Mouse (Mus musculus) stomach, embryonic 15.5 days (tissue): Measurements from ENCODE around the gene Rusc1. TPM values are rescaled to one million over a fixed set of nuclear protein-coding genes. Genes with fewer than 3 reads are reported as not detected.
"Not testable (repeated sequence)": the region's sequence is repeated elsewhere in the genome, so short reads cannot be mapped to it uniquely, and the experiment has no call there.

Source experiments
- ATAC-seq: fragments of 200-750 bp; cut with Nextera tagmentation; 2 replicates; pipeline ENCODE4 v1.8.0; 2017; ENCODE audit warnings: low read depth, moderate number of reproducible peaks, moderate TSS enrichment; ENCODE audit not compliant: insufficient read depth, low FRiP score
- H3K27ac ChIP-seq: fragments of 300-500 bp; sonication (generic); 2 replicates; pipeline ENCODE4 v1.5.1; 2015; ENCODE audit warnings: mild to moderate bottlenecking, inconsistent platforms
- H3K27me3 ChIP-seq: fragments of 300-500 bp; sonication (generic); replicated peaks from 2 replicates; pipeline ENCODE4 v1.6.1; 2015; ENCODE audit warnings: inconsistent platforms
- H3K36me3 ChIP-seq: fragments of 300-500 bp; sonication (generic); 2 replicates; pipeline ENCODE4 v1.6.1; 2015; ENCODE audit warnings: inconsistent platforms
- H3K4me1 ChIP-seq: fragments of 300-500 bp; sonication (generic); 2 replicates; pipeline ENCODE4 v1.6.1; 2015; ENCODE audit warnings: inconsistent platforms
- H3K4me2 ChIP-seq: fragments of 300-500 bp; sonication (generic); 2 replicates; pipeline ENCODE4 v1.6.1; 2015; ENCODE audit warnings: mild to moderate bottlenecking, inconsistent platforms
- H3K4me3 ChIP-seq: fragments of 300-500 bp; sonication (generic); replicated peaks from 2 replicates; pipeline ENCODE4 v1.5.1; 2015; ENCODE audit warnings: inconsistent platforms
- H3K9ac ChIP-seq: fragments of 300-500 bp; sonication (generic); 2 replicates; pipeline ENCODE4 v1.6.1; 2015; ENCODE audit warnings: inconsistent platforms
- H3K9me3 ChIP-seq: fragments of 300-500 bp; sonication (generic); 2 replicates; pipeline ENCODE4 v1.6.1; 2016; ENCODE audit warnings: inconsistent platforms
- WGBS: fragments of 180-500 bp; shearing (Covaris S2); methylation state at CpG from one replicate; pipeline ENCODE4 v1.1.7; 2015; 5-methylcytosine and 5-hydroxymethylcytosine counted together
- polyA plus RNA-seq: library from polyadenylated mRNA; unstranded; fragments of >200 nt; fragmentation: Nextera tagmentation; extraction: Ambion mirVana; gene quantifications from 2 replicates; pipeline ENCODE4 v1.2.1, GENCODE M21; 2015

Rusc1 gene
- polyA plus RNA-seq, 1 experiment from 2014 or later: 21.0 TPM

- WGBS: 17% methylated on average over 20 of the region's 20 CpGs
- peaks cover 15% of the 10 kb centered on the region; the same call in 1 of the 2 replicates for H3K36me3 ChIP-seq
- ATAC-seq: no peak
- H3K4me3 ChIP-seq: peak overlapping the region; percentile 63
- peak overlapping the region; percentile 100 for H3K4me2 ChIP-seq
- H3K4me1 ChIP-seq: peaks cover 29% of the 10 kb centered on the region
- no peaks in the 10 kb centered on the region for H3K9me3 ChIP-seq
- H3K9ac ChIP-seq: no peak overlapping the region; the same call in 1 of the 2 replicates
- peaks cover 6% of the 10 kb centered on the region; the same call in 1 of the 2 replicates for H3K27me3 ChIP-seq
- H3K27ac ChIP-seq: no peak overlapping the region
These were observed 1.2 kb downstream of the Rusc1 start for GRCm38 (mm10) chr3:89091811-89092508.

DNA sequence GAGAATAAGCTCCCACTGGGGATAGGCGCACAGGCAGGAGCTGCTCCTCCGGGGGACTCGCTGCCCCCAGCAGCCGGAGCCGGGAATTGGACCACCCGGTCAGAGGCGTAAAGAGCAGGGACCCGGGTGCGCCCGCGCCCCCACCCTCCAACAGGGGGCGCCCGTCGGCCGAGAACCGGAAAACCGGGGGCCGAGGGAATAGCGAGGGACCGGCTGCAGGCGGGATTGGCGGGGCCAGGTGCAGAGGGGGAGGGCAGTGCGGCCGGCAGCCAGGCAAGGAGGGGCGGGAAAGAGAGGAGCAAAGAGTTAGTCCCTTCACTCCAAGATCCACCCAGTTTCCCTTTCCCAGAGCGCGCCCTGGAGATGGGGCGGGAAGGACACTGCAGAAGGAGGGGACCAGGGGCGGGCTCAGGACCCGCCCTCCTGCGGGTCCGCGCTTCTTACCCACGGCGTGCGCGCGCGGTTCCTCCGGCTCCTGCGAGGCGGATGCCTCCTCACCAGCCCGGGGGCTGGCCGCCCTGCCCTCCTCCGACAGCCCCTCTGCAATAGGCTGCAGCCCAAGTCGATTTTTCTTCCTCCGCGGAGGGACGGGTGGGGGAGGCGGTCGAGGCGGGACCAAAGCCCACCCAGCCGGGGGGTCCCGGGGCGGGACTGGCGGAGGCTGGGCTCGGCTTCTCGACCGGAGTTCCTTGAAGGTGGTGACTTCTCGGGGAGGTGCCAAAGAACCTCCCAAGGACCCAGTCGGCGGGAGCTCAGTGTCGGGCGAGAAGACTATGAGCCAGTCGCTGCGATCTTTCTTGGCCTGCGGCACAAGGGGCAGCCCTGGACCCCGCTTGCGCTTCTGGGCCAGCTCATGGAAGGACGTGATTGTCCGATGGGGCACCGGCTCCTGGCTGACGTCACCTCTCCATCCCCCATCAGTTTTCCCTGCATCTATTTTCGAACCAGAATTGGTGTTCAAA is 2.1 kb downstream of the Rusc1 start:
- Histone ChIP-seq H3K27me3 (peaks cover 6% of the 10 kb centered on the region; the same call in 1 of the 2 replicates), H3K4me1 (peaks cover 29% of the 10 kb centered on the region), H3K4me2 (peak overlapping the region; percentile 100), H3K9me3 (no peaks in the 10 kb centered on the region), H3K4me3 (peak overlapping the region; percentile 63), H3K9ac (peak overlapping the region; percentile 55), H3K36me3 (peaks cover 10% of the 10 kb centered on the region; the same call in 1 of the 2 replicates), H3K27ac (peak overlapping the region; percentile 88)
- peak; percentile 67 for ATAC-seq
- under 1% methylated on average over 72 of the region's 74 CpGs for WGBS

GRCm38 (mm10) chr3:89089882-89090591 is 3.1 kb downstream of the Rusc1 start:
- Histone ChIP-seq H3K27ac (peak overlapping the region; percentile 88), H3K9me3 (no peaks in the 10 kb centered on the region), H3K4me3 (peak overlapping the region; percentile 63), H3K27me3 (peaks cover 6% of the 10 kb centered on the region; the same call in 1 of the 2 replicates), H3K4me1 (peaks cover 29% of the 10 kb centered on the region), H3K36me3 (peaks cover 12% of the 10 kb centered on the region; the same call in 1 of the 2 replicates), H3K4me2 (peak overlapping the region; percentile 100), H3K9ac (peak overlapping the region; percentile 55)
- WGBS: under 1% methylated on average over 40 of the region's 40 CpGs
- ATAC-seq: peak; percentile 82

DNA sequence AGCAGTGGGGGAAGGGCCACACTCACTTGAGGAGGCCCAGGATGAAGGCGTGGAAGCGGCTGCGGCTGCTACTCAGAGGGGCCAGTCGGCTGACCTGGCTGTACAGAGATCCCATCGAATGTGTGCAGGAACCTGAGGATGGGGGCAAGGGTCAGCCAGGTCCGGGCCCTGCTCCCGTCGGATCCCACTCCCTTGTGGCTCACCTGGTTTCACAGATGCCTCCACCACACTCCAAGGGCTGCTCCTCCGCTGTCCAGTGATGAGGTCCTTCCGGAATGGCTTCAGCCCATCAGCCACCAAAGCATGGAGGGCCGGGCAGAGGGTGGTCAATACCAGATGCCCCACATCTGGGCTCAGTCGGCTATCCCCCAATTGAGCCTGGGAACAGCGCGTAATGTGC is 4.1 kb downstream of the Rusc1 start:
- H3K36me3 ChIP-seq: 0 out of 2 replicates have a peak, but pooled peaks cover 5% of the 10 kb centered on the region
- 59% methylated on average over 14 of the region's 14 CpGs for WGBS
- H3K4me1 ChIP-seq: peaks cover 29% of the 10 kb centered on the region
- H3K9ac ChIP-seq: 0 out of 2 replicates have a peak overlapping the region, but pooled peaks have one; percentile 32
- H3K4me2 ChIP-seq: peak overlapping the region; percentile 100
- peaks cover 6% of the 10 kb centered on the region; the same call in 1 of the 2 replicates for H3K27me3 ChIP-seq
- ATAC-seq: no peak
- no peak overlapping the region for H3K27ac ChIP-seq
- peak overlapping the region; percentile 63 for H3K4me3 ChIP-seq
- no peaks in the 10 kb centered on the region for H3K9me3 ChIP-seq

DNA sequence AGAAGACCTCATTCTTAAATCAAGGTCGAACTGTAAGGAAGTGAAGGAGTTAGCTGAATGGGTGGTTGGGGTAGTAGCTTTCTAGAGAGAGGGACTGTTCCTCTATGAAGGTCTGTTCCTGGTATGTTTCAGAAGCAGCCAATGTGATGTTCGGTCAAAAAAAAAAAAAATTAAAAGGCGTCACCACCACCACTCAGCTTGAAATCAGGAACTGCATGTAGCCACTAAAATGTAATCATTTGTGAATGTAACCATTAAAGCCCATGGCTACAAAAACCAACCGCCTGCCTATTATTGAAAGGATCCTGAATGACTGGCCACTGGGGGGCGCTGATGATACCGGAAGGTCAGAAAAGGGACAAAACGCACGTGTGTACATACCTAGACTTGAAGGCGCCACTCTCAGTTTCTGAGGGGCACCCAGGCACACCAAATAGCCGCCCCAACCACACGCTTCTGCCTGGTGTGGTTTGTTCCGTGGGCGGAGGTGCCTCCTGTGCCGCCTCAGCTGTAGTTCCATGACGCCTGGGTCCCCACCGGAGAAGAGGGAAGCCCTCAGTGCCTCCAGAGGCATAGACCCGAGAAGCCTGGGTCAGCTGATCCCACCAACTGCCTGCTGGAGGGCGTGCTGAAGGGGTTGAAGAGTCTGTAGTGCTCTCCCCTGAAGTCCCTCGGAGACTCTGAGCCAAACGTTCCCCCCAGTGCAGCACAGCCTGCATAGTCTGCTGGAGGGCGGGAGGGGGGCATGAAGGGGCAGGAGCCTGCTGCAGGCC is 5.6 kb downstream of the Rusc1 start:
- Histone ChIP-seq H3K9me3 (no peaks in the 10 kb centered on the region), H3K9ac (no peak overlapping the region), H3K27me3 (peaks cover 6% of the 10 kb centered on the region; the same call in 1 of the 2 replicates), H3K27ac (no peak overlapping the region; the same call in 1 of the 2 replicates), H3K4me1 (peaks cover 25% of the 10 kb centered on the region), H3K4me3 (0 out of 2 replicates have a peak overlapping the region, but pooled peaks have one; percentile 6), H3K4me2 (peak overlapping the region; percentile 46), H3K36me3 (0 out of 2 replicates have a peak, but pooled peaks cover 5% of the 10 kb centered on the region)
- ATAC-seq: no peak
- 24% methylated on average over 21 of the region's 21 CpGs for WGBS

DNA sequence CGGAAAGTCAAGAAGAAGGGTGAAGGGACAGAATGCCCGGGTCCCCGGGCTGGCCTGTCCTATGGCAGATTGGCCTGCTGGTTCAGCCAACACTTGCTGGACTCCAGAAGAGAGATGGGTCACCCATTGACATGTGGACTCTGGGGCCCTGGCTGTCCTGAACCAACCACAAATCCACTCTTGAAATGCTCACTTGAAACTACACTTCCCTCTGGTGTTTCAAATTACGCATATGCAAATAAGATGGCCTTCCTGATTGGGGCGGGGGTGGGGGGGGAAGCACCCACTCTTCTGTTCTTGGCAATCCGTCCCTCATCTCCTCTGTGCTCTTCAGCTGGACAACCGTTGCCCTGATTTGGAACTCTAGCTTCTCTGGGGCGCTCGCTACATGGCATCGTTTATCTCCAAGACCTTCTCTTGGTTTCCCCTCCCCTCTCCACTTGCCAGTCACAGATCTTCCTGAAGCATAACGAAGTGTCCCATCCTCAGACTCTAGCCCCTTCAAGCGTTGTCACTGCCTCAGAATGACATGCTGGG is 8.4 kb downstream of the Rusc1 start:
- H3K4me2 ChIP-seq: no peak overlapping the region
- no peaks in the 10 kb centered on the region for H3K27me3 ChIP-seq
- H3K4me1 ChIP-seq: peaks cover 18% of the 10 kb centered on the region
- peaks cover 6% of the 10 kb centered on the region for H3K36me3 ChIP-seq
- 80% methylated on average over 12 of the region's 12 CpGs for WGBS
- H3K4me3 ChIP-seq: no peak overlapping the region
- ATAC-seq: no peak
- no peak overlapping the region for H3K9ac ChIP-seq
- H3K27ac ChIP-seq: no peak overlapping the region
- no peaks in the 10 kb centered on the region for H3K9me3 ChIP-seq

DNA sequence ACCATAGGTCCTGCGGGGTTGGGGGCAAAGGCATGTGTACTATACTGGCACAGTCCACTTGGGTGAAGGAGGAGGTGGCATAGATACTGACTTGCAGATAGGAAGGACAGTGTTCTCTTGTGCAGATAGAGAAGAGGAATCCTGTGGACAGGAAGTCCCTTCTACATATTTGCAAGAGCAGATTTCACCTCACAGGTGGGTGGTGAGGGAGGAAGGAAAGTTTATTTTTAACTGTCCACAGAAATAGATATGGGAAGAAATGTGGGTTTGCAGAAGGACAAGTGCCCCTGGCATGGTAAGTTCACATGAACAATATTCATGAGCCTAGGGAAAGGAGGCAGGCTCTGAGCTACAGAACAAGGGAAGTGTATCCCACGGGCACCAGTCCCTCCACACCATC is 9.0 kb downstream of the Rusc1 start:
- Histone ChIP-seq H3K9me3 (no peaks in the 10 kb centered on the region), H3K4me1 (peaks cover 14% of the 10 kb centered on the region), H3K36me3 (peaks cover 12% of the 10 kb centered on the region), H3K9ac (no peak overlapping the region), H3K4me2 (no peak overlapping the region), H3K27ac (no peak overlapping the region), H3K4me3 (no peak overlapping the region), H3K27me3 (no peaks in the 10 kb centered on the region)
- 69% methylated on average over 2 of the region's 2 CpGs for WGBS
- no peak for ATAC-seq

GRCm38 (mm10) chr3:89082287-89082686 is 10.8 kb downstream of the Rusc1 start:
- H3K4me3 ChIP-seq, H3K4me1 ChIP-seq, H3K27ac ChIP-seq, ATAC-seq, H3K27me3 ChIP-seq, H3K9me3 ChIP-seq, H3K4me2 ChIP-seq, H3K9ac ChIP-seq: not testable (repeated sequence)
- H3K36me3 ChIP-seq: peaks cover 18% of the 10 kb centered on the region

DNA sequence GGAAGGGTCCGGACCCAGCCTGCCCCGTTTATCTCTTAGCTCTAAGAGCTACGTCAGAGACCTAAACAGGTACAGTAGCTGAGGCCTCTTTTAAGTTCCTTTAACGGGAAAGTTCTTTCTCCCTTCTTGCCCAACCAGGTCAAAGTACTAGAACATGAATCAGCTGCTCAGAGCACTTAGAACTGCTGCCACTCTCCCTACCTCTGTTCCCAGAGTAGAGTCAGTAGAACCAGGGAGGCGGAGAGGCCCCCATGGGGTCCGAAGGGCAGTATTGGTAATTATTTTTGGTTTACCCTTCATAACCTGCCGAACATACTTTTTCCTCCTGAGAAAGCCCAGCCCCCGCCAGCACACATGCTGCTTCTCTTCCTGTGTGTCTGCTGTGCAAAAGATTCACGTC is 15.7 kb downstream of the Rusc1 start:
- no peak overlapping the region for H3K9ac ChIP-seq
- WGBS: 85% methylated on average over 9 of the region's 9 CpGs
- H3K27me3 ChIP-seq: no peaks in the 10 kb centered on the region
- H3K36me3 ChIP-seq: peaks cover 46% of the 10 kb centered on the region
- no peak overlapping the region for H3K27ac ChIP-seq
- H3K9me3 ChIP-seq: no peaks in the 10 kb centered on the region
- no peaks in the 10 kb centered on the region for H3K4me1 ChIP-seq
- no peak overlapping the region for H3K4me3 ChIP-seq
- no peak overlapping the region for H3K4me2 ChIP-seq
- no peak for ATAC-seq

DNA sequence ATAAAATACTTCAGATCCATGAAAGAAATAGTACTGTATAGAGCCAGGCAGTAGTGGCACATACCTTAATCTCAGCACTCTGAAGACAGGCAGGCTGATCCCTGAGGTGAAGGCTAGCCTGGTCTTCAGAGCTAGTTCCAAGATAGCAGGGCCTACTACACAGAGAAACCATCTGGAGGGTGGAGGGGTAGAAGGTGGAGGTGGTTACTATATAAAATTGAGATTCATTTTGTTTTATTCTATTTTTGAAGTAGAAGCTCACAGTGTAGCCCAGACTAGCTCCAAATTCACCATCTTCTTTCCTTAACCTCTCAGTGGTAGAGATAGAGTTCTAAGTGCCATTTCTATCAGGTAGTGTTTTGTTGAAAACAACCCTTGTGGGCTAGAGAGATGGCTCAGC is 25.8 kb downstream of the Rusc1 start:
- ATAC-seq: no peak
- Histone ChIP-seq H3K4me1 (no peaks in the 10 kb centered on the region), H3K27me3 (no peaks in the 10 kb centered on the region), H3K27ac (no peak overlapping the region), H3K36me3 (peaks cover 57% of the 10 kb centered on the region), H3K4me2 (no peak overlapping the region), H3K4me3 (no peak overlapping the region), H3K9me3 (no peaks in the 10 kb centered on the region), H3K9ac (no peak overlapping the region)

DNA sequence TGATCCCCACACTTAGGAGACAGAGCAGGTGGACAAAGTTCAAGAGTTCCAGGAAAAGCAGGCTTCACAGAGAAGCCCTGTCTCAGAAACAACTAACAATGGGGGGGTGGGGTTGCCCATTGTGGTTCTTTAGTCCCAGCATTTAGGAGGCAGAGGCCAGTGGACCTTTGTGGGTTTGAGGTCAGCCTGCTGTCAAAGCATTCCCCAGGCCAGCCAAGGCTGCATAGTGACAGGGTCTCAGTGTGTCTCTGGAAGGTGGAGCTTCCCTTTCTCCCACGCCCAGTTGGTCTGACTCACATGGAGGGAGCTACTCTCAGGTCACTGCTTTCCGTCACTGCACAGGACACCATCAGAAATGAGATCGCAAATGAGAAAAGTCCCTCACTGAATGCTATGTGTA is 31.4 kb downstream of the Rusc1 start:
- no peak overlapping the region for H3K4me3 ChIP-seq
- no peaks in the 10 kb centered on the region for H3K27me3 ChIP-seq
- no peak overlapping the region for H3K4me2 ChIP-seq
- no peaks in the 10 kb centered on the region for H3K9me3 ChIP-seq
- H3K9ac ChIP-seq: no peak overlapping the region
- H3K4me1 ChIP-seq: no peaks in the 10 kb centered on the region
- no peak overlapping the region for H3K27ac ChIP-seq
- peaks cover 55% of the 10 kb centered on the region for H3K36me3 ChIP-seq
- no peak for ATAC-seq
- WGBS: 83% methylated on average over 3 of the region's 3 CpGs
